Mouse (Mus musculus) right cerebral cortex, adult 2 months (tissue): Measurements from ENCODE around the gene Tmem238l.
A peak's percentile ranks its signal among the peaks of the same experiment; 100 is the strongest.

Source experiments
- DNase-seq, 2 experiments: peaks; one replicate each; pipeline ENCODE4 v3.0.0; 2021 to 2022; ENCODE audit warnings: low spot score in 2 of 2

Gene Tmem238l

DNA sequence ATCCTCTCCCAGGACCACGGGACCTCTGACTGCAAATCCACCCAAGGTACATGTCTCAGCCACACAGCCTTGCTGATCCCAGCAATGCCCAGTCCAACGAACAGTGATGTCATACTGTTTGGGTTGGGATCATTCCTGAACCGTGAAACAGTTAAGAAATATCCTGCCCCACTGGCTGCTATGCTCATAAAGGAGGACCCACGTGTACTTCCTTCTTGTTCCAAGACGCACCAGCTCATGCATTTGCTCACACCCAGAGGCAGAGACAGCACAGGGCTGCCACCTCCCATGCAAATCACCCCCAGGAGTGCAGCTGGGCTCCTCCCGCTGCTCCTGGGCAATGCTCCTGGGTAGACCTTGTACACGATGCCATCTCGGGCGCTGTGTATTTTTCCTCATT is at the start of gene Tmem238l:
Gene Tmem238l, plus strand, starts transcription at position 336 of the 400 bp plus-strand sequence.
- no peak for DNase-seq

GRCm38 (mm10) chr11:66911811-66912210 is 44.6 kb upstream of the Tmem238l start, which contains the start of gene Pirt:
Gene Pirt (plus strand): TSS chr11:66911981.
- DNase-seq, result no peak

DNA sequence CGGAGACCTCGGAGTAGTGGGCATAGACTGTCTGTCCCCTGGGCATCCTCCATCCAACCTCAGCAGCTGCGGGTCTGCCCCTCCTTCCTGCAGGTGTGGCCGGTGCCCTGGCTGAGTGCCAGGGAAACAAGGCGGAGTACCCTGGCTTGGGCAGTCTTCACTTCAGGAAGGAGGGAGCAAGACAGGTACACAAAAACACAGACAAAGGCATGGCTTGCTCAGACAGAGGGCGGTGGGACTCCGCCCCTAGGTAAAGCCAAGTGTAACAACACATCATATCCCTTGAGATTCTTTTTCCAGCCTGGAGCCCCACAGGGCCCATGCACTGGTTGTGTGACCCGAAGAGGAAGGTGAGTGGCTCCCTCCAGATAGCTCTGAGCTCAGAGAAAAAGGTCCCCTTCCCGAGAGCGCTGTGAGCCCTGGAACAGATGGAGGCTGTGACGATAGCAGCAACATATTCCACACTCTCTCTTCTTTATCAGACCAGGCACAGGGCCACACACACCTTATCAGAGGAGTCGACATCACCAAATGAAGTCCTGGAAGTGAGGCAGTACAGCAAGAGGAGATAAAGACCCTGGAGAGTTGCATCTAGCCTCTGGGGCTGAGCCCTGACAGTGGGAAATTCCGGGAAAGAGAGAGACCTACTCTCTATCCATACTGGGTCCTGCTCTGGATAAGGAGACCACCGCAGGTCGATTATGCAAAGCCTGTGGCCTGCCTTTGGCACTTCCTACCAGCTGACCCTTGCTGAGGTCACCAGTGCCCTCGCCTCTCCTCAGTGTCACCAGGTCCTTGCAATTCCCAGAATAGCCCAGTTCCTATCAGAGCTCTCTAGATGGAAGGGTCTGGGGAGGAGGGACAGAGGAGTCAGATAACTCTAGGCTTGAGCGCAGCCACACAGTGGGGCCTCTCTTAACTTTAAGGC is 43.6 kb upstream of the Tmem238l start:
- no peak for DNase-seq

- peak; percentile 36 to 50 for DNase-seq
Measured at GRCm38 (mm10) chr11:66914249-66914648, 42.2 kb upstream of the Tmem238l start.

- DNase-seq, result no peak
Measured at GRCm38 (mm10) chr11:66920012-66920411, 36.4 kb upstream of the Tmem238l start.

DNA sequence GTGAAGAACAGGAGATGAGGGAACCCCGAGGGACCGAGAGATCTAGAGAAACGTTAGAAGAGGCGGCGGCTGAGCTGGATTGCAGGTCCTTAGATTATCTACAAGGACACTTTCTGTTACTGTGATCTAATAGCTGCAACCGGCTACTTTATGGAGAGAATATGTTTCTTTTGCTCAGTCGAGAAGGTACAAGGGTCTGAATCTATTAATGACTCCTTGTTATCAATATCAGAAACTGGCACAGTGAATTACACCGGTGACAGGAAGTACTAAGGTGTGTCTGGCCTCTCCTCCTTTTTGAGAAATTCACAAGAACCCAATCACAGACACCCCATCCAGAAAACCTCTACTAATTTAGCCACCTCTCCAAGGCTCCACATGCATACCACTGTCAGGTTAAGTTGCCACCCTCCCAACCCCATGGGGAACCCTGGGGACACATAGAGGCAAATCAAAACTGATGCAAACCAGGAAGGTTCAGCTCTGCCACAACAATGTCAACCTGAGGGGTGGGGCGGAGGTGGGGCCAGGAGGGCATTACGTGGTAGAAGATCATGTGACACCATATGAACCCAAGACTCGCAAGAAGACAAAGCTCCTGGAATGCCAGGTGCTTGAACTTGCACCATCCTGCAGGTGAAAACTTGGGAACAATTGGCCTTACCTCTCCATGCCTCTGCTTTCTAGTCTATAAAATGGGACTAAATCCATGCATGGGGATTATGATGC is 32.2 kb upstream of the Tmem238l start:
- DNase-seq, result no peak

DNA sequence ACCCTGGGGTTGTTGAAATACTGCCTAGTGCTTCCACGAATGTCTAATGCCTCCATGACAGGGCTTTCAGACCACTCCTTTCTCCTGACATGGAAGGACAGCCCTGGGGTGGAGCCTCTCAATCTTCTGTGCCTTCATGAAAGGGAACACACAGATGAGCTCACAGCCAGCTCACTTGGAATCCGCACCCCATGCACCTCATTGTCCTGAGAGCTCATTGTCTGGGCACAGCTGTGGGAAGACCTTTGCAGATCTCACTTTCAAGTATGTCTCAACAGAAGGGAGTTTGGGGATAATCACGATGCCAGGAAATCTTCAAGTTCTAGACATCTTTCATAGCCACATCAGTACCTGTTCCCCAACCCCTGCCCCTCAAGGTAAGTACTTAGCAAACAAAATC is 28.1 kb upstream of the Tmem238l start:
- no peak for DNase-seq

DNA sequence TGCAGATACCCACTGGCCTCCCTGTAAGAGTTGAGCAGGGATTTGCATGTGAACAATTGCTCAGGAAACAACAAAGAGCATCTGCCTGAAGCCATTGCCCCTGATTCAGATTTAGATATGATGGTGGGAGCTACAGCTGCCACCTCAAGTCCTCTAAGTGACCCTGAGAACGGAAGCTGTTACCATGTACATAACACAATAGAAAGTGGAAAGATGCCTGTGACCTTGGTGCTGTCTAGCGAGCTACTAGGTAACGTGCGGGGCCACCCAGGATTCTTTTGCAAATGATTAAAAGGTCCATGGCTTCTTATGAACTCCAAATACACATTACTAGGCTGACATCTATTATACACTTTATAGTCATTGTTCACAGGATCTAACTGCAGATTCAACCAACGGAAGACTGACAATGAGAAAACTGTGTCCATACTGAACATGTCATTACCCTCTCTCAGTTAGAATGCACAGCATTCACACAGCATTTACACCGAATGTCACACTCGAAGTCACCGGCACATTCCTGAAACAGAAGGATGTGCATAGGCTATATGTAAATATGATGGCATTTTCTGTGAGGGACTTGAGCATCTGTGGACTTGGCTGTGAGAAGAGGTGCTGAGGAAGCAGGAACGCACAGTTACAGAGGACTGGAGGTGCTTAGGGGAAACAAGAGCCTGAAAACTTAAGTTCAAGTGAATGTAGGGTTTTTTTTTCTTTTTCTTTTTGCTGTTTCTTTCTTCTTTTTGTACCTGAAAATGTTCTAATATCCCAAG is 23.4 kb upstream of the Tmem238l start:
- no peak for DNase-seq

DNA sequence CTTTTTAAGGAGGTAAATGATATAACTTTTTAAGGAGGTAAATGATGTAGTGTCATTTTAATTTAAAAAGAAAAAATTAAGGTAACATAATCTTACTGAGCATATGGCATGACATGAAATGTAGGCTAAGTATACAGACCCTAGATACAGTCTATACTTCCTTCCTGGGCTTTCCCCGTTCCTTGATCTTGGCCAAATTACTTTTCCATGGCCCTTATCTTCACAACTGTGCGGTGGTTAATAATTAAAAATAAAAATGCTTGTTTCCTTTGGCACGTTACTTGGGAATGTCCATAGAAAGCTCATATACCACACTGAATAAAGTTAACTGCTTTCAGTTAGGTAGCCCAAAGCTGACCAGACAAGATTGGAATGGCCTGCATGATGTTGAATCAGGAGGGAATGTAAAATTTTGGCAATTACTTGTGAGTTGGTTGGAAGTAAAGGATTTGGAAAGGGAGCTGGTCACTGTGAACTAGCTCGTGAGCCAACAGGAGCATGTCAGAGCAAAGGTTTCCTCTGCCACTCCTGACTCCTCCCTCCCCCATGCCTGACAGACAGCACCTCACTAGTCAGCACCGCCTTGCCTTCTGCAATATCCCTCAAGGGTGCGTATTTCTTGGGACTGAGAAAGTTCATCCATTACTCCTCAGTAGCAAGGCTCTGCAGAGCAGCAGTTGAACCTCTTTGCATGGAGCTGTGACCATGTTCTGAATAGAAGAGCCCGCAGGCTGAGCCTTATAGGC is 21.8 kb upstream of the Tmem238l start:
- no peak for DNase-seq

- DNase-seq, result no peak
Measured at GRCm38 (mm10) chr11:66942011-66942410, 14.4 kb upstream of the Tmem238l start.

- DNase-seq, result no peak
Measured at GRCm38 (mm10) chr11:66945224-66945767, 11.1 kb upstream of the Tmem238l start.

DNA sequence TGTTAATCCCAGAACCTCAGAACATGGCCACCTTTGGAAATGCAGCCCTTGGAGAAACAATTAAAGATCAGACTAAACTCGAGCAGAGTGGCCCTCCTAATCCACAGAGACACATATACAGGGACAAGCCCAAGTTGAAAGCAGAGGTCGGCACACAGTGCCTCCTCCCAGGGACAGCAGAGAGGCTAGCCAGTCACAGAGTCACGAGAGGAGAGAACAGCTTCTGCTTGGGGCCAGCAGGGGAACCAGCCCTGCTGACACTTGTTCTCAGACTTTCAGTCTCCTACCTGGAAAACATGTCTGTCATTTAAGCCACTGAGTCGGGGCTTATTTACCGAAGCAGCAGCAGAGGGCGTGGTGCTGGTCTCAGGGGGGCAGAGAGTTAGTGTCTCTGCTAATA is 9.9 kb upstream of the Tmem238l start:
- DNase-seq, result no peak

- DNase-seq, result no peak
Measured at GRCm38 (mm10) chr11:66946922-66947321, 9.5 kb upstream of the Tmem238l start.

DNA sequence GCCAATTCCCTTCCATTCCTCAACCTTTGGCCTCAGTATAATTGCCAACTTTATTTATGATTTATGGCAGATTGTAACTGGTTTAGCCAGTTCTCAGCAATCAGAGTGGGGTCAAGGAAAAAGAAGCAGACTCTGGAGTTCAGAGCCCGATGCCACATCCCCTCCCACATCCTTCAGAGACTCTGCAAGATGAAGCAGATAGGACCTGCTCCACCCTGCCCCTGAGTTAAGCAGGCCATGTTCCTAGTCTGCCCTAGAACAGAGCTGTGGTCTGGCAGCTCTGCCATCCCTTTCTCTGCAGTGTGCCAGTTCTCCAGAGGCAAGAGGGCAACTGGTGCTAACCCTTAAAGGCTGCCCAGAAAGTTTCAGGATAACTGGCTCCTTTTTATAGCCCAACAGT is 4.4 kb downstream of the Tmem238l start:
- DNase-seq, result no peak

DNA sequence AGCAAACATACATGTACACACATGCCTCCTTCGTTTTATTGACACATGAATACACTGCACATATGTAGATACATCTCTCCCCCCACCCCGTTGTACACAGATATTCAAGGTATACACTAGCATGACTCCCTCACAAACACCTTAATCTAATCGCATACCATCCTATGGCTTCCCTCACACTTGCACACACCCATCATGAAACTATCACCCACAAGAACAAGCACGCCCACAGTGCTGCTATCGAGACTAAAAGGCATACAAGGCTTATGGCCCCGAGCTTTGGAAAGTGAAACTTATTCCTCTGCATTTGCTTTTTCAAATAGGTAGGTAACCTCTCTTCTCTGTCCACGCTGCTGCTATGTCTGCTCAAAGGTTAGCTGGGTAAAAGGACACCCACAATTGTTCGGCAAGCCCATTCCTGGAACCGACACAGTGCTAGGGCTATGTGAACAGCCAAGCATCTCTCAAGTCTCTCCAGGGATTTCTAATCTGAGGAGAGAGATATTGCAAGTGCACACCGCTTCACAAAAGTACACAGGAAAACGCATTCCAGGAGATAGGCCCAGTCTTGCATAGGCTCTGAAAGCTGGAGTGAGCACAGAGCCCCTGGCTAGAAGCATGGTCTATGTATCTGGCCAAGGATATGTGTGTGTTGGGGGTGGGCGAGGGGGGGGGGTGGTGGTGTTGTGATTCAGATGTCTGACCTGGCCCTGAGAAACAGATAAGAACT is 5.2 kb downstream of the Tmem238l start:
- DNase-seq, result no peak

DNA sequence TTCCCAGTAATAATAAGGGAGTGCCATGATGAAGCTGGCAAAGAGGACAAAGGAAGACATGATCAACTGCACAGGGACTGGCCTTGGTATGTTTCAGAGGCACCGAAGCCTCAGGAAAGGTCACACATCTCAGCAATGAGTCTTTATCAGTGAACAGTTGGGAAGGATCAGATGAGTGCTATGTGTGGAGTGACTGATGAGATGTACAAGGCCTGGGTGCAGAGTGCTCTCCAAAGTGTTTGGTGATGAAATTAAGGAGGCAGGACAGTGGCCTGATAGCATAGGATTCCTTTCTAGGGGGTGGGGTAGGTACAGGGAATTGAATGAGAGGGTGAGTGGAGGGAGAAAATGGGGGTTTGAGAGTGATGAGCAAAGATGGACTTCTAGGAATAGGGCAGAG is 7.0 kb downstream of the Tmem238l start:
- DNase-seq, result no peak

DNA sequence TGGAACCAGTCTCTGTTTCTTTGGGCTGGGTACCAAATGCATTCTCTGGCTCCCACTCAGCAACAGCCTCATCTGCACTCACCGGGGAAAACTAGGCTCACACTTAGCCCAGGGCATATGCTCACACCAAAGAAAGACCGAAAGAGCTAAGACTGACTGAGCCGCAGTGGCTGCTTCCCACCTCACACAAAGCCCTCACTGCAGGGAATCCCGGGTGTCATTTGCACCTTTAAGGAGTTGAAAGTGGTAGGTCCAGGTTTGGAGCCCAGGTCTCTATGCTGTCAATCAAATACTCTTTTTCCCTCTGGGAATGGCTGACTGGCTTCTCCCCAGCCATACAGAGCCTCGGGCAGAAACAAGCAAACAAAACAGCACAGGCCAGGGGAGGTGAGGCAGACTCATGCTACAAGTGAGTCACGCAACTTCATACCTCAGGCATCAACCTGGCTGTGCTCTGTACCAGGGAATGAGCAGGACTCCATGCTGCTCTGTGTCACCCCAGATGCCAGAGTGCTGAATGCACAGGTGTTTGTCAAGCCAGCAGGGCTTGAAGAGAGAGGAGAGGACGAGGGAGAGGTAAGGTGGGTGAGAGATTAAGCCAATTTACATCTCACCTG is 10.2 kb downstream of the Tmem238l start:
- DNase-seq, result no peak

- no peak for DNase-seq
Measured at GRCm38 (mm10) chr11:66968575-66968974, 12.1 kb downstream of the Tmem238l start.

GRCm38 (mm10) chr11:66973507-66973906 is 17.1 kb downstream of the Tmem238l start:
- no peak for DNase-seq
